Mouse (Mus musculus): ENCODE measurements around the gene Ldha.
"Not testable (repeated sequence)": the region's sequence is repeated elsewhere in the genome, so short reads cannot be mapped to it uniquely, and the experiment has no call there.

Gene Ldha

DNA sequence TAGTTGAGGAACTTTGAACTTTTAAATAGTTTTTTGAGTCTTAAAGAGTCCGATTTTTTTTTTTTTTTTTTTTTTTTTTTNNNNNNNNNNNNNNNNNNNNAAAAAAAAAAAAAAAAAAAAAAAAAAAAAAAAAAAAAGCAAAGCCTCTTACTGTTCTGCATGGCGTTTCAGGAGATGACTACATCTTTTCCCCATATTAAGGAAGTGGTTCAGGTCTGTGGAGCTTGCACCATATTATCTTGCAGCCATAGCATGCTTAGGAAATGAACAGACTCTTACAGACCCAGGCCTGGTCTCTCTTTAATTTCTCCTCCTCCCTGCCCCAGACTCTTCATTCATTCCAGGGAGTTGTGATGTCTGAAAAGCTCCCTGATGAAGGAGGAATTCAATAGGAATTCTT lies 39.7 kb downstream of the Ldha start:
- DNase-seq (ENCODE audit: low spot score), result no peak

DNA sequence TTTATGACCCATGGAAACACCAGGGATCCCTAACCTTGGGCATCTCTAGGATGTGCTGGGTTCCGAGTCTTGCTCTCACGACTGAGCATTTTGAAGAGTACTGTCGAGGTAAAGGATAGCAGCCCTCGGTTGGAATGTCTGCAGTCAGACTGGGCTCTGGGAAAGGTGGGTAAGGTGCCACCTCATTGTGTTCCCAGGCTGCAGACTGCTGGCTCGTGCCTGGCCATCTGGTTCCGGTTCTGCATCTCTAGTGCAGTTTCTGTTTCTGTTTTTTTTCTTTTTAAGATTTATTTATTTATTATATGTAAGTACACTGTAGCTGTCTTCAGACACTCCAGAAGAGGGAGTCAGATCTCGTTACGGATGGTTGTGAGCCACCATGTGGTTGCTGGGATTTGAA lies 40.7 kb downstream of the Ldha start:
- DNase-seq (ENCODE audit: low spot score), result not testable (repeated sequence)

DNA sequence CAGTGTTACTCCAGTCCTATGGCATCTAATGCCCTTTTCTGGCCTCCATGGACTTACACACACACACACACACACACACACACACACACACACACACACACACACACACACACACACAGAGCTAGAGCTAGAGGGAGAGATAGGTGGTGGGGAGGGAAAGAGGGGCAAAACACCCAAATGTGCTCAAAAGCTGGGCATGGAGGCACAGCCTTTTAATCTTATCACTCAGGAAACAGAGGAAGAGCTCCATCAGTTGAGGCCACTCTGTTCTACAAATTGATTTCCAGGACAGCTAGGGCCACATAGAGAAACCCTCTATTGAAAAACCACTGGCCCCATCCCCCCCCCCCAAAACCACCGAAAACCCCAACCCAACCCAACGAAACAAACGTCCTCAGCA lies 42.0 kb downstream of the Ldha start:
- DNase-seq (ENCODE audit: low spot score), result no peak

DNA sequence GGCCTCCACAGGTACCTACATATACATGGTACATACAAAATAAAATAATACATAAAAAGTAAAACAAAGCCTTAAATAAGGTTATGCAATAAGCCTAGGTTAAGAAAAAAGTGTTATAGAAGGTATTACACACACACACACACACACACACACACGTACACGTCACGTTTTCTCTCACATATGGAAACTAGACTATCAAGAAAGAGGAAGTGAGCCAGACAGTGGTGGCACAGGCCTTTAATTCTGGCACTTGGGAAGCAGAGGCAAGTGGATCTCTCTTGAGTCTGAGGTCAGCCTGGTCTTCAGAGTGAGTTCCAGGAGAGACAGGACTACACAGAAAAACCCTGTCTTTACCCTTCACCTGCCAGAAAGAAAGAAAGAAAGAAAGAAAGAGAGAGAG lies 54.2 kb downstream of the Ldha start:
- DNase-seq (ENCODE audit: low spot score), result no peak

DNA sequence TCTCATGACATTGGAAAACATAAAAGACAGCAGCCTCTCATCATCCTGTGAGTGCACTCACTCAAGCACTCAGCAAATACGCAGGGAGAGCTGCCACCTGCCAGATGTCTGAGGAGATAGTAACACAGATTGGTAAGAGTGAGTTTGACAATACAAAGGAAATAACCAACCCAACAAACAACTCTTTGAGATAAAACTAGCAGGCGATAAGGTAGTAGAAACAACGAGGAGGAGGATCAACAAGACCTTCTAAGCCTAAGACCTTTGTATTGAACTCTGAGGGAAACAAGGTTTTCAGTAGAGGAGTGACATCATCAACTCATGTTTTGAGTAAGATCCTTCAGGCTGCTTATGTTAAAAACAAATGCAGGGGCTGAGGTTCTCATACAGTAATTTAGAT lies 58.1 kb downstream of the Ldha start:
- DNase-seq (ENCODE audit: low spot score), result no peak

All from embryo, embryonic 10.5 days (tissue).